Mouse (Mus musculus) heart, embryonic 14.5 days (tissue): ENCODE measurements around the gene Mlxipl. TPM values are rescaled to one million over a fixed set of nuclear protein-coding genes. Genes with fewer than 3 reads are reported as not detected.
A peak's percentile ranks its signal among the peaks of the same experiment; 100 is the strongest.

Experiments used
- ATAC-seq: fragments of 200-750 bp; cut with Nextera tagmentation; 2 replicates; pipeline ENCODE4 v1.8.0; 2017; ENCODE audit warnings: low read depth, moderate TSS enrichment; ENCODE audit not compliant: insufficient number of reproducible peaks, insufficient read depth, low FRiP score
- H3K27ac ChIP-seq, 2 experiments: fragments of 200-500 bp in 1 of 2; fragments of 300-500 bp in 1 of 2; sonication (generic) in 1 of 2; replicated peaks in 1 of 2; 2 replicates each; pipeline ENCODE4 v1.5.1; 2012 to 2014; ENCODE audit warnings: low read depth in 2 of 2, low read length in 2 of 2, control low read depth in 1 of 2, mild to moderate bottlenecking in 1 of 2, mixed read lengths in 1 of 2; ENCODE audit not compliant: control insufficient read depth in 1 of 2, insufficient read depth in 1 of 2
- H3K27me3 ChIP-seq: fragments of 300-500 bp; sonication (generic); 2 replicates; pipeline ENCODE4 v1.6.1; 2014; ENCODE audit warnings: mild to moderate bottlenecking, low read length, control low read depth; ENCODE audit not compliant: control insufficient read depth, insufficient read depth
- H3K36me3 ChIP-seq: fragments of 300-500 bp; sonication (generic); 2 replicates; pipeline ENCODE4 v1.6.1; 2014; ENCODE audit warnings: mild to moderate bottlenecking, control low read depth, low read length, mixed read lengths; ENCODE audit not compliant: control insufficient read depth, insufficient read depth
- H3K4me1 ChIP-seq, 2 experiments: fragments of 200-500 bp in 1 of 2; fragments of 300-500 bp in 1 of 2; sonication (generic) in 1 of 2; 2 replicates each; pipeline ENCODE4 v1.6.1; 2012 to 2014; ENCODE audit warnings: low read length in 2 of 2, control low read depth in 1 of 2, mixed read lengths in 1 of 2; ENCODE audit not compliant: control insufficient read depth in 2 of 2, insufficient read depth in 2 of 2
- H3K4me2 ChIP-seq: fragments of 300-500 bp; sonication (generic); 2 replicates; pipeline ENCODE4 v1.6.1; 2014; ENCODE audit warnings: mild to moderate bottlenecking, low read length
- H3K4me3 ChIP-seq, 2 experiments: fragments of 200-500 bp in 1 of 2; fragments of 300-500 bp in 1 of 2; sonication (generic) in 1 of 2; 2 replicates each; pipeline ENCODE4 v1.5.1; 2012 to 2014; ENCODE audit warnings: low read length in 2 of 2, mild to moderate bottlenecking in 2 of 2, control low read depth in 1 of 2, low read depth in 1 of 2, moderate library complexity in 1 of 2; ENCODE audit not compliant: control insufficient read depth in 1 of 2, insufficient read depth in 1 of 2
- H3K9ac ChIP-seq: fragments of 300-500 bp; sonication (generic); 2 replicates; pipeline ENCODE4 v1.6.1; 2014; ENCODE audit warnings: mild to moderate bottlenecking, low read length
- H3K9me3 ChIP-seq: fragments of 300-500 bp; sonication (generic); 2 replicates; pipeline ENCODE4 v1.6.1; 2016; ENCODE audit warnings: low read length, control low read depth; ENCODE audit not compliant: control insufficient read depth
- WGBS: fragments of 180-500 bp; shearing (Covaris S2); extraction: QIAGEN DNeasy Blood & Tissue Kit; methylation state at CpG from one replicate; pipeline ENCODE4 v1.1.7; 2014; 5-methylcytosine and 5-hydroxymethylcytosine counted together
- polyA plus RNA-seq: library from polyadenylated mRNA; unstranded; fragments of >200 nt; fragmentation: Nextera tagmentation; extraction: Ambion mirVana; gene quantifications from 2 replicates; pipeline ENCODE4 v1.2.1, GENCODE M21; 2014

The Mlxipl gene
- polyA plus RNA-seq, 1 experiment from 2014 or later: 0.34 TPM

DNA sequence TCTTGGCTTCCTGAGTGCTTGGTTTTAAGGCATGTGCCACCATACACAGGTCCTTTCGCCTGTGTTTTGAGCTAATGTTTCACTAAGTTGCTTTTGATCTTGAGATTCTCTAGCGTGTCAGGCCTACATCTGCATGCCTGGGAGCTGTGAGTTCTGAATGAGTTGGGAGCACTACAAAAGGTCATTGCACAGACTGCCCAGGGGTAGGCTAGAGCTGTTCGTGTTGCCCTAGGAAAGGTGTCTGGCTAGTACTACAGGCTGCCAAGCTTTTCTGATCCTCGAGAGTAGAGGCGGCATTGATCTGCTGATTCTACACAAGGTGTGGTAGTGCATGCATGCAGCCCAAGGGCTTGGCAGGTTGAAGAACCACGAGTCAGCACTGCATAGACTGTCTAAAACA, 73.1 kb downstream of the Mlxipl start:
- Histone ChIP-seq H3K4me2 (no peak overlapping the region), H3K9me3 (no peaks in the 10 kb centered on the region), H3K36me3 (peaks cover 61% of the 10 kb centered on the region), H3K27ac (no peak overlapping the region), H3K4me3 (no peak overlapping the region), H3K27me3 (no peaks in the 10 kb centered on the region), H3K4me1 (peaks cover 0 to under 1% of the 10 kb centered on the region in 2 experiments; a peak in 1 of 4 replicates), H3K9ac (no peak overlapping the region)
- WGBS: 86% methylated on average over 6 of the region's 6 CpGs
- ATAC-seq: no peak

DNA sequence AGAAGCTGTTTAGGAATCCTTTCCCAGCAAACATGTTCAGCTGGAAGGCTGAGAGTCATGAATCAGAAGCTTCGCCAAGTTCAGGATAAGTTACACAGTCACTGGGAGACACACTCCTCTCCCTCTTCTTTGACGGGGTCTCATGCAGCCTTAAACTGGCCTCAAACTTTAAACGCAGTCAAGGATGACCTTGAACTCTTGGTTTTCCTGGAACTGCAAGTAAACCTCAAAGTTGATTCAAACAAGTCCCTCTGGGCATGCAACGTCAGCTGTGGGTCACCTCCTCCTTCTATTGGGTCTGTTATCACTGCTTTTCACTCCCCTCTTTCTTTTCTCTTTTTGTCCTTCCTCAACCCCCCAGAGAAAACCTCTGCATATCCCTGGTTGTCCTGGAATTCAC, 77.2 kb downstream of the Mlxipl start:
- Histone ChIP-seq H3K4me2 (no peak overlapping the region), H3K27ac (no peak overlapping the region), H3K9ac (no peak overlapping the region), H3K4me1 (peaks cover 4 to 5% of the 10 kb centered on the region in 2 experiments; a peak in 3 of 4 replicates), H3K36me3 (peaks cover 40% of the 10 kb centered on the region), H3K27me3 (no peaks in the 10 kb centered on the region), H3K4me3 (no peak overlapping the region), H3K9me3 (no peaks in the 10 kb centered on the region)
- 82% methylated on average over 4 of the region's 4 CpGs for WGBS
- ATAC-seq: no peak

DNA sequence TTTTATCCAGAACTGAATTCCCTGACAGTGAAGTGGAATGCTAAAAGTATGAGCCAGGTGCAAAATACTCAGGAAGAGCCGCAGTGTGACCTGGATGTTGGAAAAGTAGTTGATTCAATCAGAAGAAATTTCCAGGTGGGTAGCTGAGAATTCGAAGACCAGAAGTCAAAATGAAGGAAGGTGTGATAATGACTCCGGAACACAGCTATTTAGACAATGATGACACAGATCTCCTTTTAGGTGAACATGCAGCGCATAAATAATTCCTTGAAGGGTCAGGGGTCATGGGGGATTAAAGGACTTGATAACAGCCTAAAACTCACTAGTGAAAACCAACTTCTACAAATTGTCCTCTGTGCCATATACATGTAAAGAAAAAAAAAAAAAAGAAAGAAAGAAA, 77.8 kb downstream of the Mlxipl start:
- 93% methylated on average over 4 of the region's 4 CpGs for WGBS
- H3K4me2 ChIP-seq: peak overlapping the region; percentile 60; the same call in 1 of the 2 replicates
- no peaks in the 10 kb centered on the region for H3K27me3 ChIP-seq
- no peak overlapping the region for H3K9ac ChIP-seq
- H3K27ac ChIP-seq: no peak overlapping the region
- peaks cover 40% of the 10 kb centered on the region for H3K36me3 ChIP-seq
- no peak overlapping the region for H3K4me3 ChIP-seq
- no peak for ATAC-seq
- peaks cover 4 to 5% of the 10 kb centered on the region in 2 experiments; a peak in 3 of 4 replicates for H3K4me1 ChIP-seq
- no peaks in the 10 kb centered on the region for H3K9me3 ChIP-seq

DNA sequence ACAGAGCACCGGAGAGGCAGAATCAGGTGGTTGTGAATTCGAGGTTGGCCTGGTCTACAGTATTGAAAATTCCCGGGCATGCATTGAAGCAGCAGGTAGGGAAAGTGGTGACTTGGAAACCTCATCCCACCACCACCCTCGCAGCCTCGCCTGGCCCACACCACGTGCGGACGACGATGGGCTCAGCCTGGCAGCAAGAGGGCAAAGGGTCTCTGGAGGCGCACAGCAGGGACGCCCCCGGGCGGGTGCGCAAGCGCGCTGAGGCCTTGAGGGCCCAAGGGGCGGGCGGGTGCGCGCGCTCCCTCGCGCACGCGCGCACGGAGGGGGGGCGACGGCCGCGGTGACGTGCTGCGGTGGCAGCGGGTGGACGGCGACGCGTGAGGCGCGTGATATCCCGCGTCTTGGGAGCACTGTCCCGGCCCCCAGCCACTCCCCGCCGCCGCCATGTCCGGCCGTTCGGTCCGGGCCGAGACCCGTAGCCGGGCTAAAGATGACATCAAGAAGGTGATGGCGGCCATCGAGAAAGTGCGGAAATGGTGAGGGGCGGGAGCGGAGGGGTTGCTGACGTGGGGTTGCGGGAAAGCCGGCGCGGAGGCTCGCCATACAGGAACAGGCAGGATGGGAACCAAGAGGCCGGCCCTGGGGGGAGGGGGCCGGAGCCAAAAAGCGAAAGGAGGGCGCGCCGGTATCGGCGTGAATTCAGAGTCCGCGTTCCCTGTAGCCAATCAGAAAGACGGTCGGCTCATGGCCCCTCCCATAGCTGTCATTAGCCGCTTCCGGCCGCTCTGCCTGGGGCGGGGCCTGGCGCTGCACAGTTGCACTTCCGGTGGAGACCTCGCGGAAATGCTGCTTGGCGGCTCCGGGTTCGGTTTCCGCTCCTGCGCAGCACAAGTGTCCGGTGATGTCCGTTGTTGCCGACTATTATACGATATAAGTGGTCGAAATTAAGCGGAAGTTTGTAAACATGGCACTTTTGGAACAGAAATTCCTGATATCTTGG, 78.7 kb downstream of the Mlxipl start, which contains the start of gene Bcl7b:
Gene Bcl7b, plus strand, starts transcription at position 221 of the 1,000 bp plus-strand sequence.
- peak; percentile 97 for ATAC-seq
- Histone ChIP-seq H3K36me3 (peaks cover 40% of the 10 kb centered on the region), H3K4me3 (peak within 1 kb of the TSS; percentile 57 to 76), H3K27ac (peak within 1 kb of the TSS; percentile 87 to 98), H3K4me1 (peaks cover 4 to 5% of the 10 kb centered on the region in 2 experiments; a peak in 3 of 4 replicates), H3K27me3 (no peaks in the 10 kb centered on the region), H3K9ac (peak within 1 kb of the TSS; percentile 93), H3K4me2 (peak within 1 kb of the TSS; percentile 96), H3K9me3 (no peaks in the 10 kb centered on the region)
- WGBS: 3% methylated on average over 73 of the region's 95 CpGs

DNA sequence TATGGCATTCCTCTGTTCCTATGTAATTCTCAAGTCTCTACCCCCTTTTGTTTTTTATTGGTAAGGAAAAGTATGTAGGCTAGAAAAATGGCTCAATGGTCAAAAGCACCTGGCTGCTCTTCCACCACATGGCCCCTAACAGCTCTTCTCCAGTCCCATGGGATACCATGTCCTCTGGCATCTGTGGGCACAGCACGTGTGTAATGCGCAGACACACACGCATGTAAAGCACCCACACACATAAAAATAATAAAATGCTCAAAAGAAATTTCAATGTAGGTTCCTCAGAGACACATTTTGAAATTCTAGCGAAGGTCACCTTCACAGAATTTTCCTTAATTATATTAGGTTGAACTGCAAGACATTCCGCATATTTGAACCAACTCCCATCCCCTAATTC, 79.8 kb downstream of the Mlxipl start:
- Histone ChIP-seq H3K4me1 (peaks cover 4 to 5% of the 10 kb centered on the region in 2 experiments; a peak in 3 of 4 replicates), H3K36me3 (peaks cover 46% of the 10 kb centered on the region), H3K9me3 (no peaks in the 10 kb centered on the region), H3K27me3 (no peaks in the 10 kb centered on the region), H3K27ac (peak overlapping the region; percentile 16 to 98; a peak in 2 of 4 replicates), H3K4me2 (peak overlapping the region; percentile 96), H3K9ac (peak overlapping the region; percentile 93), H3K4me3 (peak overlapping the region; percentile 57 to 76)
- WGBS: 94% methylated on average over 5 of the region's 5 CpGs
- ATAC-seq: no peak

DNA sequence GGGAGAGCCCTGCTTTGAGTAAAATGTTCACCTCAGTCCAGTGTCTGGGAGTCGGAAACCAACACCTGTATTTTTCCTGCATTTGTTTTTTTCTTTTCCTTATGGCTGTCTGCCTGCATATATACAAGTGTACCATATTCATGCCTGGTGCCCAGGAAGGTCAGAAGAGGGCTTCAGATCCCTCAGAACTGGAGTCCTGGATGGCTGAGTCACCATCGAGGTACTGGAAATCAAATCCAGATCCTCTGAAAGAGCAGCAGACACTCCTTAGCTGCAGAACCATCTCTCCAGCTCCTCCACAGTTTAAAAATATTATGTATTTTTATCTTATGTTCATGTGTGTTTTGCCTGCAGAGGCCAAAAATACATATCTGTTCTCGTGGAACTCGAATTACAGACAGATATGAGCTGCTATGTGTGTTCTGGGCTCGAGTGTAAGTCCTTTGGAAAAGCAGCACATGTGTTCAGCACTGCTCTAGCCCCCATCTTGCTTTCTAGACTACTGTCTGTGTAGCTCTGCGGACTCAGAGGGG, 82.1 kb downstream of the Mlxipl start:
- Histone ChIP-seq H3K4me3 (no peak overlapping the region), H3K4me1 (peaks cover 4 to 5% of the 10 kb centered on the region in 2 experiments; a peak in 3 of 4 replicates), H3K9ac (no peak overlapping the region), H3K27me3 (no peaks in the 10 kb centered on the region), H3K36me3 (peaks cover 65% of the 10 kb centered on the region), H3K4me2 (no peak overlapping the region), H3K27ac (no peak overlapping the region), H3K9me3 (no peaks in the 10 kb centered on the region)
- WGBS: 88% methylated on average over 6 of the region's 6 CpGs
- no peak for ATAC-seq

DNA sequence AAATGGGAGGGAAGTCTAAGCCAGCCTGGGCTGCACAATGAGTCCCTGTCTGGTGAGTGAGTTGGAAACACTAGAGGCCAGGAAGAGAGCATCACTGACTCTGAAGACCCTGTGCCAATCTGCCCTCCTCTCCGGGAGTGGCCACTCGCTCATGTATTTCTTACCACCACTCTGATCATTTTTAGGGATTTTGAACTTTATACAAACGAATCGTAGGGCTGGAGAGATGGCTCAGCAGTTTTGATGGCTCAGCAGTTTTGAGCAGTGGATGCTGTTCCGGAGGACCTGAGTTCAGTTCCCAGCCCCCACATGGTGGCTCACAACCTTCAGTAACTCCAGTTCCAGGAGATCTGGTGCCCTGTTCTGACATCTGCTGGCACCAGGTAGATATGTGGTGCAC, 83.3 kb downstream of the Mlxipl start:
- no peak overlapping the region for H3K4me3 ChIP-seq
- peaks cover 77% of the 10 kb centered on the region for H3K36me3 ChIP-seq
- H3K27me3 ChIP-seq: no peaks in the 10 kb centered on the region
- H3K4me2 ChIP-seq: no peak overlapping the region
- 95% methylated on average over 5 of the region's 5 CpGs for WGBS
- ATAC-seq: no peak
- no peak overlapping the region for H3K9ac ChIP-seq
- peaks cover 2 to 5% of the 10 kb centered on the region in 2 experiments; a peak in 3 of 4 replicates for H3K4me1 ChIP-seq
- H3K27ac ChIP-seq: no peak overlapping the region
- H3K9me3 ChIP-seq: no peaks in the 10 kb centered on the region
